Comparison of ENCODE assay signal across 23 mouse cellular contexts in genomic region chr13:58124278-58124677, GRCm38 (mm10). TPM values are rescaled to one million over a fixed set of nuclear protein-coding genes. Genes with fewer than 3 reads are reported as not detected.
A peak's percentile ranks its signal among the peaks of the same experiment; 100 is the strongest.
DNase-seq lines count a peak whose midpoint lies in the region; ATAC-seq and TF ChIP-seq lines count a peak whose summit lies in the region.
"Had no signal": no experiment of that assay in that cellular context is flagged by ENCODE, and none has a peak within 500 bp of the region (broad histone marks: within the 10 kb centered on the region; RNA-seq: fewer than 3 reads in every experiment).

No protein-coding gene starts in this region.

- no peak overlapping the region for H3K4me3 ChIP-seq in forebrain, embryonic 13.5 days
- H3K4me3 ChIP-seq in forebrain, postnatal 0 days (ENCODE audit: low read depth, low read length): no peak overlapping the region
- no peak overlapping the region for H3K4me3 ChIP-seq in kidney, embryonic 16.5 days (ENCODE audit: low read length)
- no peak overlapping the region for H3K4me3 ChIP-seq in neural tube, embryonic 12.5 days
- no peak overlapping the region for H3K4me3 ChIP-seq in myocyte
- H3K4me3 ChIP-seq: embryonic facial prominence, embryonic 15.5 days; heart, embryonic 13.5 days; left cerebral cortex, adult 2 months; limb, embryonic 12.5 days; neural tube, embryonic 13.5 days had no signal

- peaks cover 32% of the 10 kb centered on the region for H3K4me1 ChIP-seq in forebrain, embryonic 13.5 days
- H3K4me1 ChIP-seq in forebrain, postnatal 0 days (ENCODE audit: insufficient read depth): peaks cover 17% of the 10 kb centered on the region
- H3K4me1 ChIP-seq in kidney, embryonic 16.5 days (ENCODE audit: insufficient read depth, low read length): peaks cover 38% of the 10 kb centered on the region
- H3K4me1 ChIP-seq in neural tube, embryonic 12.5 days: peaks cover 18% of the 10 kb centered on the region

- 93% methylated on average over 3 of the region's 3 CpGs for WGBS in forebrain, embryonic 13.5 days
- WGBS in forebrain, postnatal 0 days: 84% methylated on average over 3 of the region's 3 CpGs
- 82% methylated on average over 3 of the region's 3 CpGs for WGBS in kidney, embryonic 16.5 days
- 82% methylated on average over 3 of the region's 3 CpGs for WGBS in neural tube, embryonic 12.5 days

- H3K4me2 ChIP-seq in forebrain, embryonic 13.5 days: 0 out of 2 replicates have a peak overlapping the region, but pooled peaks have one; percentile 85
- no peak overlapping the region for H3K4me2 ChIP-seq in forebrain, postnatal 0 days (ENCODE audit: low read depth)
- H3K4me2 ChIP-seq in kidney, embryonic 16.5 days (replicated peaks; ENCODE audit: low read depth, low read length): no peak overlapping the region; the same call in 1 of the 2 replicates
- H3K4me2 ChIP-seq in neural tube, embryonic 12.5 days (replicated peaks): 0 out of 2 replicates have a peak overlapping the region, but pooled peaks have one; percentile 2
- no peak overlapping the region for H3K4me2 ChIP-seq in myocyte (ENCODE audit: low read depth)
- H3K4me2 ChIP-seq: embryonic facial prominence, embryonic 15.5 days had no signal

- H3K36me3 ChIP-seq in forebrain, embryonic 13.5 days (ENCODE audit: poor library complexity, severe bottlenecking): peaks cover 11% of the 10 kb centered on the region
- H3K36me3 ChIP-seq in forebrain, postnatal 0 days (ENCODE audit: insufficient read depth): no peaks in the 10 kb centered on the region
- H3K36me3 ChIP-seq in kidney, embryonic 16.5 days (ENCODE audit: insufficient read depth, low read length): peaks cover 3% of the 10 kb centered on the region; the same call in 1 of the 2 replicates
- H3K36me3 ChIP-seq in neural tube, embryonic 12.5 days: no peaks in the 10 kb centered on the region; the same call in 1 of the 2 replicates
- no peaks in the 10 kb centered on the region for H3K36me3 ChIP-seq in myocyte (ENCODE audit: control insufficient read depth, insufficient read depth)
- H3K36me3 ChIP-seq: embryonic facial prominence, embryonic 15.5 days had no signal

- H3K27ac ChIP-seq in forebrain, embryonic 13.5 days: no peak overlapping the region
- no peak overlapping the region for H3K27ac ChIP-seq in forebrain, postnatal 0 days (ENCODE audit: low read depth, low read length)
- peak overlapping the region; percentile 45; the same call in 1 of the 2 replicates for H3K27ac ChIP-seq in kidney, embryonic 16.5 days (ENCODE audit: low read length)
- H3K27ac ChIP-seq in neural tube, embryonic 12.5 days: no peak overlapping the region
- H3K27ac ChIP-seq: embryonic facial prominence, embryonic 10.5 days; embryonic facial prominence, embryonic 15.5 days; heart, embryonic 13.5 days; left cerebral cortex, adult 2 months; limb, embryonic 12.5 days; neural tube, embryonic 13.5 days had no signal

- TF ChIP-seq CTCF in forebrain, postnatal 0 days (IDR thresholded peaks at IDR 0.05; ENCODE audit: low read depth): no peak

- peaks cover 19% of the 10 kb centered on the region for H3K79me2 ChIP-seq in myocyte (ENCODE audit: control insufficient read depth, insufficient read depth)

- DNase-seq in forebrain, postnatal 0 days: no peak
- DNase-seq in kidney, postnatal 4 days: no peak
- DNase-seq in neural tube, embryonic 10.5 days (ENCODE audit: extremely low spot score, low spot score): no peak
- DNase-seq in heart, adult 18-20 months: no peak
- DNase-seq: adrenal gland, postnatal 36 days; cerebellum, adult 18-20 months; heart, postnatal 10 days; kidney, postnatal 14 days; lung, postnatal 10 days; midbrain, embryonic 14.5 days; thymus, postnatal 4 days had no signal

- ATAC-seq in forebrain, embryonic 13.5 days: no peak
- ATAC-seq in forebrain, postnatal 0 days: no peak
- ATAC-seq in kidney, embryonic 16.5 days (ENCODE audit: low FRiP score, low TSS enrichment): no peak
- no peak for ATAC-seq in neural tube, embryonic 12.5 days (ENCODE audit: low FRiP score, low read depth)
- ATAC-seq: forebrain, embryonic 16.5 days; hindbrain, embryonic 16.5 days had no signal

- no peak overlapping the region for H3ac ChIP-seq in myocyte (ENCODE audit: control insufficient read depth, insufficient read length)

- no peaks in the 10 kb centered on the region for H3K27me3 ChIP-seq in forebrain, embryonic 13.5 days
- H3K27me3 ChIP-seq in forebrain, postnatal 0 days (ENCODE audit: insufficient read depth, low read length): no peaks in the 10 kb centered on the region
- H3K27me3 ChIP-seq in kidney, embryonic 16.5 days (ENCODE audit: insufficient read depth, low read length): no peaks in the 10 kb centered on the region
- no peaks in the 10 kb centered on the region for H3K27me3 ChIP-seq in neural tube, embryonic 12.5 days (replicated peaks)
- H3K27me3 ChIP-seq in myocyte (ENCODE audit: control insufficient read depth, insufficient read depth, insufficient read length): no peaks in the 10 kb centered on the region
- H3K27me3 ChIP-seq: embryonic facial prominence, embryonic 15.5 days; heart, embryonic 13.5 days; limb, embryonic 12.5 days; neural tube, embryonic 13.5 days had no signal

- no peaks in the 10 kb centered on the region for H3K9me3 ChIP-seq in forebrain, embryonic 13.5 days (replicated peaks)
- no peaks in the 10 kb centered on the region for H3K9me3 ChIP-seq in forebrain, postnatal 0 days (ENCODE audit: low read length)
- no peaks in the 10 kb centered on the region for H3K9me3 ChIP-seq in kidney, embryonic 16.5 days (ENCODE audit: low read length)
- H3K9me3 ChIP-seq in neural tube, embryonic 12.5 days: no peaks in the 10 kb centered on the region
- H3K9me3 ChIP-seq: embryonic facial prominence, embryonic 10.5 days; embryonic facial prominence, embryonic 15.5 days; heart, embryonic 13.5 days; limb, embryonic 12.5 days; neural tube, embryonic 13.5 days had no signal

- H3K9ac ChIP-seq in forebrain, embryonic 13.5 days: no peak overlapping the region
- no peak overlapping the region for H3K9ac ChIP-seq in forebrain, postnatal 0 days
- no peak overlapping the region; the same call in 1 of the 2 replicates for H3K9ac ChIP-seq in kidney, embryonic 16.5 days (replicated peaks; ENCODE audit: low read length)
- H3K9ac ChIP-seq in neural tube, embryonic 12.5 days: no peak overlapping the region
- H3K9ac ChIP-seq: embryonic facial prominence, embryonic 15.5 days; heart, embryonic 13.5 days; limb, embryonic 12.5 days; neural tube, embryonic 13.5 days had no signal

- TF ChIP-seq POLR2A in myocyte (IDR thresholded peaks at IDR 0.05; ENCODE audit: insufficient read length, low read depth): no peak

TF ChIP-seq in myocyte, 11 proteins besides CTCF, POLR2A, EP300 and RAD21:
- peak; percentile 57 for TF ChIP-seq POLR2AphosphoS2 (IDR thresholded peaks at IDR 0.05; ENCODE audit: insufficient read length, low read depth)
- TF ChIP-seq E2F4 (IDR thresholded peaks at IDR 0.05; ENCODE audit: insufficient read depth): no peak
- no peak for TF ChIP-seq SRF (IDR thresholded peaks at IDR 0.05; ENCODE audit: control insufficient read depth, insufficient read length, low read depth)
- no peak for TF ChIP-seq USF1 (IDR thresholded peaks at IDR 0.05; ENCODE audit: low read depth)
- TF ChIP-seq TCF3 (IDR thresholded peaks at IDR 0.05; ENCODE audit: insufficient read length, low read depth): no peak
- TF ChIP-seq MYOG (IDR thresholded peaks at IDR 0.05; ENCODE audit: control insufficient read depth in 1 of 3, insufficient read depth in 1 of 3, insufficient read length in 2 of 3, low read depth in 2 of 3): no peak
- no peak for TF ChIP-seq MYOD1 (IDR thresholded peaks at IDR 0.05; ENCODE audit: control insufficient read depth in 1 of 3, insufficient read length in 2 of 3, low read depth in 2 of 3)
- TF ChIP-seq MAX (IDR thresholded peaks at IDR 0.05; ENCODE audit: low read depth): no peak

RNA-seq across cellular contexts. Expression of gene Hnrnpa0, which starts 4.1 kb away (rescaled TPM):
- polyA plus RNA-seq in forebrain, embryonic 13.5 days (2015; fragmentation: Nextera tagmentation; extraction: Ambion mirVana): 73.6 and 81.0 TPM in 2 replicates
- total RNA-seq in forebrain, postnatal 0 days (2014; rRNA removed): 197 and 234 TPM in 2 replicates
- polyA plus RNA-seq in forebrain, postnatal 0 days (2015; fragmentation: Nextera tagmentation; extraction: Ambion mirVana): 76.5 and 86.6 TPM in 2 replicates
- 23.2 and 32.9 TPM in 2 replicates for polyA plus RNA-seq in kidney, embryonic 16.5 days (2015; fragmentation: Nextera tagmentation; extraction: Ambion mirVana)
- polyA plus RNA-seq in neural tube, embryonic 12.5 days (2016; fragmentation: Nextera tagmentation; extraction: Ambion mirVana): 44.4 and 54.5 TPM in 2 replicates
- 122 TPM for polyA plus RNA-seq in myocyte (2012; fragmentation: generic; extraction: Trizol)
- total RNA-seq in heart, adult 18-20 months (2021): 10 to 100 TPM; 69.3 to 72.8 TPM

RNA-seq across cellular contexts. Expression of gene Klhl3, which starts 10.9 kb away (rescaled TPM):
- 5.6 and 6.7 TPM in 2 replicates for polyA plus RNA-seq in forebrain, embryonic 13.5 days (2015; fragmentation: Nextera tagmentation; extraction: Ambion mirVana)
- 11.9 and 12.2 TPM in 2 replicates for total RNA-seq in forebrain, postnatal 0 days (2014; rRNA removed)
- polyA plus RNA-seq in forebrain, postnatal 0 days (2015; fragmentation: Nextera tagmentation; extraction: Ambion mirVana): 7.6 and 12.6 TPM in 2 replicates
- polyA plus RNA-seq in kidney, embryonic 16.5 days (2015; fragmentation: Nextera tagmentation; extraction: Ambion mirVana): 8.2 and 9.2 TPM in 2 replicates
- 5.6 and 6.1 TPM in 2 replicates for polyA plus RNA-seq in neural tube, embryonic 12.5 days (2016; fragmentation: Nextera tagmentation; extraction: Ambion mirVana)
- polyA plus RNA-seq in myocyte (2012; fragmentation: generic; extraction: Trizol): 0.01 TPM
- total RNA-seq in heart, adult 18-20 months (2021): 1 to 10 TPM; 2.7 to 3.5 TPM

RNA-seq across cellular contexts. Expression of gene Idnk, which starts 33.2 kb away (rescaled TPM):
- polyA plus RNA-seq in forebrain, embryonic 13.5 days (2015; fragmentation: Nextera tagmentation; extraction: Ambion mirVana): 66.5 and 73.2 TPM in 2 replicates
- total RNA-seq in forebrain, postnatal 0 days (2014; rRNA removed): 20.0 and 26.0 TPM in 2 replicates
- polyA plus RNA-seq in forebrain, postnatal 0 days (2015; fragmentation: Nextera tagmentation; extraction: Ambion mirVana): 46.9 and 49.9 TPM in 2 replicates
- polyA plus RNA-seq in kidney, embryonic 16.5 days (2015; fragmentation: Nextera tagmentation; extraction: Ambion mirVana): 38.6 and 39.9 TPM in 2 replicates
- polyA plus RNA-seq in neural tube, embryonic 12.5 days (2016; fragmentation: Nextera tagmentation; extraction: Ambion mirVana): 69.1 and 77.5 TPM in 2 replicates
- polyA plus RNA-seq in myocyte (2012; fragmentation: generic; extraction: Trizol): 21.0 TPM
- total RNA-seq in heart, adult 18-20 months (2021): 10 to 100 TPM; 23.9 to 26.6 TPM

Comparison
In these comparisons a context has a peak if more than half of its experiments do, and no peak if none do; other contexts are left out.
1. H3K4me2 ChIP-seq: peak in forebrain, embryonic 13.5 days (single experiment) and neural tube, embryonic 12.5 days (single experiment); none in forebrain, postnatal 0 days (single experiment), kidney, embryonic 16.5 days (single experiment) and myocyte (single experiment).